Mouse (Mus musculus): ENCODE measurements around the gene Fras1. TPM values are rescaled to one million over a fixed set of nuclear protein-coding genes. Genes with fewer than 3 reads are reported as not detected.
A peak's percentile ranks its signal among the peaks of the same experiment; 100 is the strongest.

Gene Fras1
- polyA plus RNA-seq, 1 experiment from 2014 or later = 3.2 TPM

DNA sequence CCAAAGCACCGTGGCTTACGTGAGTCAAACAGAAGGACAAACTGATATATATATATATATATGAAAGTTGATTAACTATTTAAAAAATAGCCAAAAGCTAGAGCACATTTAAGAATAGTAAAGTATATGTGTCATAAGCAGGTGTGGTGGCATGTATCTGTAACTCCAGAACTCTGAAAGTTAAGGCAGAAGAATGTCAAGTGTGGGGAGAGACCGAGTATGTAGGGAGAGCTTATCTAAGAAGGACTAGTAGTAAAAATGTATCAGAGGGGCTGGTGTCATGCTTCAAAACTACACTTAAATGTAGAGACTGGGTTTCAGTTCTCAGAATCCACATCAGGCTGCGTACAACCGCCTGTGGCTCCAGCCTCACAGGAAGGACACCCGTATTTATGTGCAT is 423.7 kb downstream of the Fras1 start:
- no peaks in the 10 kb centered on the region for H3K4me1 ChIP-seq (replicated peaks; ENCODE audit: control insufficient read depth, insufficient read depth, low read length)
- ATAC-seq = no peak
- no peak overlapping the region for H3K4me2 ChIP-seq (replicated peaks; ENCODE audit: low read depth)
- no peaks in the 10 kb centered on the region for H3K36me3 ChIP-seq (ENCODE audit: control insufficient read depth, insufficient read depth)
- H3K9me3 ChIP-seq (ENCODE audit: control insufficient read depth) = no peaks in the 10 kb centered on the region
- H3K9ac ChIP-seq (ENCODE audit: low read depth, low read length) = no peak overlapping the region
- no peaks in the 10 kb centered on the region for H3K27me3 ChIP-seq (replicated peaks; ENCODE audit: control insufficient read depth, insufficient read depth, low read length)
- H3K27ac ChIP-seq (ENCODE audit: low read depth, low read length) = no peak overlapping the region
- WGBS = 90% methylated on average over 6 of the region's 6 CpGs
- no peak for TF ChIP-seq CTCF (IDR thresholded peaks at IDR 0.05; ENCODE audit: low read depth)
- H3K4me3 ChIP-seq (ENCODE audit: low read depth, low read length) = no peak overlapping the region

DNA sequence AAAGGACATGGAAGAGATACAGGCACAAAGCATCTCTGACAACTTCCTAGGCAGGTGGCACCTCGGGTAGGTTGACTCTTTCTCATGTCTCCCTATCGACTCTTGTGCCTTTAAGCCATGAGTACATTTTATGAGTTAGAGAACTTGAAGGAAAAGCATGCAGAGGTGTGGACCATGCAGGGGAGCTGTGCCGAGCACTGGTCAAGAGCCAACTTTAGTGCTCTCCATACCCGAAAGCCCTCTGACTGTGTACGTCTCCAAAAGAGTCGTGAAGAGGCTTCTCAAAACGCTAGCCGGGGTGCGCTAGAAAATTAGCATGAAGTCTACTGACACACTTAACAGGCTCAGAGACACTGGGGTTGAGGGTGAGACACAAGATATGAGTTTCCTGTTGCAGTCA is 425.4 kb downstream of the Fras1 start:
- H3K4me1 ChIP-seq (replicated peaks; ENCODE audit: control insufficient read depth, insufficient read depth, low read length) = no peaks in the 10 kb centered on the region
- WGBS = 93% methylated on average over 9 of the region's 9 CpGs
- H3K4me2 ChIP-seq (replicated peaks; ENCODE audit: low read depth) = no peak overlapping the region
- H3K4me3 ChIP-seq (ENCODE audit: low read depth, low read length) = no peak overlapping the region
- no peaks in the 10 kb centered on the region for H3K36me3 ChIP-seq (ENCODE audit: control insufficient read depth, insufficient read depth)
- ATAC-seq = no peak
- H3K27ac ChIP-seq (ENCODE audit: low read depth, low read length) = no peak overlapping the region
- no peaks in the 10 kb centered on the region for H3K27me3 ChIP-seq (replicated peaks; ENCODE audit: control insufficient read depth, insufficient read depth, low read length)
- H3K9ac ChIP-seq (ENCODE audit: low read depth, low read length) = no peak overlapping the region
- no peak for TF ChIP-seq CTCF (IDR thresholded peaks at IDR 0.05; ENCODE audit: low read depth)
- no peaks in the 10 kb centered on the region for H3K9me3 ChIP-seq (ENCODE audit: control insufficient read depth)

DNA sequence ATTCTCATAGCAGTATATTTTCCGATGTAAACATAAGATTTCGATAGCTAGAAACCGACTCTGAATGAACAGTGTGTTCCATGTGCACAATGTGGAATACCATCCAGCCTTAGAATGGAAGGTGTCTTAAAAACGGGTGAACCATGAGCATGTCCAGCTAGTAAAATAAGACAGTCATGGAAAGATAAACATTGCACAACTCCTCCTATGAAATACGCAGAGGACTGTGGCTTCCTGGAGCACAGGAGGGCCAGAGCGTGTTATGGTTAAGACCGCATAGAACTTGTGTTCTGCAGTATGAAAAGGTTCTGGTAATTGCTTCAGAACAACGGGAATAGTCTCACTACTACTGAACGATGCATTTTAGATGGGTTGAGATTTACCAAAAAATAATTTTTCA is 426.2 kb downstream of the Fras1 start:
- 69% methylated on average over 9 of the region's 9 CpGs for WGBS
- no peak overlapping the region for H3K4me3 ChIP-seq (ENCODE audit: low read depth, low read length)
- no peaks in the 10 kb centered on the region for H3K36me3 ChIP-seq (ENCODE audit: control insufficient read depth, insufficient read depth)
- no peak overlapping the region for H3K9ac ChIP-seq (ENCODE audit: low read depth, low read length)
- H3K4me2 ChIP-seq (replicated peaks; ENCODE audit: low read depth) = no peak overlapping the region
- no peaks in the 10 kb centered on the region for H3K4me1 ChIP-seq (replicated peaks; ENCODE audit: control insufficient read depth, insufficient read depth, low read length)
- no peaks in the 10 kb centered on the region for H3K27me3 ChIP-seq (replicated peaks; ENCODE audit: control insufficient read depth, insufficient read depth, low read length)
- no peaks in the 10 kb centered on the region for H3K9me3 ChIP-seq (ENCODE audit: control insufficient read depth)
- TF ChIP-seq CTCF (IDR thresholded peaks at IDR 0.05; ENCODE audit: low read depth) = no peak
- no peak overlapping the region for H3K27ac ChIP-seq (ENCODE audit: low read depth, low read length)
- no peak for ATAC-seq

DNA sequence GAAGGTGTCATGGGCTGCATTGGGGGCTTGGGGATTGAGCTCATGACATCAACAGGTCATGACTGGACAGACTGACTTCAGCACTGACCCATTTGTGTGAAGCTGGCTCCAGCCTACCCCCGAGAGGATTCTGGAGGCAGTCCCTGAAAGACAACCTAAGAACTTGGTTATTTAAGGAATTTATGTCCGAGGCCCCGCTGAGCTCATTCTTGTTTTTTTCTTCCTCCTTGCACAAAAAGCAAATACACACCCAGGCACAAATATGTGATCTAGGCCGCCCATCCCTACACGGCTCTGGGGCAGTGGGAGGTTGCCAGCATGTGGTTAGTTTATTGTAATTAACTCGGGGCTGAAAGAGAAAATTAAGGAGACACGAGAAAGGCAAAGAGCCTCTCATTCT is 428.4 kb downstream of the Fras1 start:
- no peaks in the 10 kb centered on the region for H3K4me1 ChIP-seq (replicated peaks; ENCODE audit: control insufficient read depth, insufficient read depth, low read length)

DNA sequence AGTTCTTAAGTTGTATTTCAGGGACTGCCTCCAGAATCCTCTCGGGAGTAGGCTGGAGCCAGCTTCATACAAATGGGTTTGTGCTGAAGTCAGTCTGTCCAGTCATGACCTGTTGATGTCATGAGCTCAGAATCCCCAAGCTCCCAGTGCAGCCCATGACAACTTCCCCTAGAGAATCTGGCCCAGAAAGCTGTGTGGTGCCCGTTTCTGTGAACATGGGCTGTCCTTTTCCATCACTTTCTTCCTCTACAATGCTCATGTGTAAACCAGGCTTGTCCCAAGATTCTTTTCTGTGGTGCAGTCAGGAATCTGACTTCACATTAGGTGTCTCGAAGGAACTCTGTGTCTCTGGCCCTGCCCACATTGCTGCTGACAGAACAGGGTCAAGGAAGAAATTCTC is 429.3 kb downstream of the Fras1 start:
- Histone ChIP-seq H3K9ac (ENCODE audit: low read depth, low read length) (no peak overlapping the region), H3K4me2 (replicated peaks; ENCODE audit: low read depth) (no peak overlapping the region), H3K27me3 (replicated peaks; ENCODE audit: control insufficient read depth, insufficient read depth, low read length) (no peaks in the 10 kb centered on the region), H3K4me3 (ENCODE audit: low read depth, low read length) (no peak overlapping the region), H3K27ac (ENCODE audit: low read depth, low read length) (no peak overlapping the region), H3K9me3 (ENCODE audit: control insufficient read depth) (no peaks in the 10 kb centered on the region), H3K36me3 (ENCODE audit: control insufficient read depth, insufficient read depth) (no peaks in the 10 kb centered on the region), H3K4me1 (replicated peaks; ENCODE audit: control insufficient read depth, insufficient read depth, low read length) (no peaks in the 10 kb centered on the region)
- 40% methylated on average over 3 of the region's 3 CpGs for WGBS
- no peak for TF ChIP-seq CTCF (IDR thresholded peaks at IDR 0.05; ENCODE audit: low read depth)
- ATAC-seq = no peak

More for the DNA sequence above, 428.4 kb downstream of the Fras1 start:
- Histone ChIP-seq H3K36me3 (ENCODE audit: control insufficient read depth, insufficient read depth) (no peaks in the 10 kb centered on the region), H3K9me3 (ENCODE audit: control insufficient read depth) (no peaks in the 10 kb centered on the region), H3K9ac (ENCODE audit: low read depth, low read length) (no peak overlapping the region), H3K27ac (ENCODE audit: low read depth, low read length) (no peak overlapping the region), H3K4me3 (ENCODE audit: low read depth, low read length) (no peak overlapping the region), H3K27me3 (replicated peaks; ENCODE audit: control insufficient read depth, insufficient read depth, low read length) (no peaks in the 10 kb centered on the region), H3K4me2 (replicated peaks; ENCODE audit: low read depth) (no peak overlapping the region)
- WGBS = 15% methylated on average over 7 of the region's 7 CpGs
- ATAC-seq = 0 out of 2 replicates have a peak, but pooled peaks have one; percentile 18
- TF ChIP-seq CTCF (IDR thresholded peaks at IDR 0.05; ENCODE audit: low read depth) = no peak

DNA sequence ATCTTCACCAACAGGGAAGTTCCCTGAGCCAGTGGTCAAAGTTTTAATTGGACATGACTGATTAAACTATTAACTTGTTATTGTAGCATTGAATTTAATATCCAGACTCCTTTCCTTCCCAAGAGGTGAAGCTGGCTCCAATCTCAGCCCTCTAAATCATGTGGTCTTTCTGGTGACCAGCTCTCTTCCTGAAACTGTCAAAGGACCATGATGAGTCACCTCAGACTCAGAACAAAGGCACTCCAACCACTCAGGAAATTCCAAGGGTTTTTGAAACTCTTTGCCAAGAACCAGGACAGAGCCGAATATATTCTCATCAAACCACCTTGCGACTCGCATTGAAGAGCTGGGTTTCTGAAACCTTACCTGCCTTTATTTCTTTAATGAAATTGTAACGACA is 430.5 kb downstream of the Fras1 start:
- no peaks in the 10 kb centered on the region for H3K27me3 ChIP-seq (replicated peaks; ENCODE audit: control insufficient read depth, insufficient read depth, low read length)
- TF ChIP-seq CTCF (IDR thresholded peaks at IDR 0.05; ENCODE audit: low read depth) = no peak
- no peaks in the 10 kb centered on the region for H3K9me3 ChIP-seq (ENCODE audit: control insufficient read depth)
- no peak overlapping the region for H3K4me2 ChIP-seq (replicated peaks; ENCODE audit: low read depth)
- no peaks in the 10 kb centered on the region for H3K36me3 ChIP-seq (ENCODE audit: control insufficient read depth, insufficient read depth)
- no peak overlapping the region for H3K27ac ChIP-seq (ENCODE audit: low read depth, low read length)
- WGBS = 76% methylated on average over 4 of the region's 4 CpGs
- H3K4me1 ChIP-seq (replicated peaks; ENCODE audit: control insufficient read depth, insufficient read depth, low read length) = no peaks in the 10 kb centered on the region
- H3K4me3 ChIP-seq (ENCODE audit: low read depth, low read length) = no peak overlapping the region
- no peak for ATAC-seq
- H3K9ac ChIP-seq (ENCODE audit: low read depth, low read length) = no peak overlapping the region

DNA sequence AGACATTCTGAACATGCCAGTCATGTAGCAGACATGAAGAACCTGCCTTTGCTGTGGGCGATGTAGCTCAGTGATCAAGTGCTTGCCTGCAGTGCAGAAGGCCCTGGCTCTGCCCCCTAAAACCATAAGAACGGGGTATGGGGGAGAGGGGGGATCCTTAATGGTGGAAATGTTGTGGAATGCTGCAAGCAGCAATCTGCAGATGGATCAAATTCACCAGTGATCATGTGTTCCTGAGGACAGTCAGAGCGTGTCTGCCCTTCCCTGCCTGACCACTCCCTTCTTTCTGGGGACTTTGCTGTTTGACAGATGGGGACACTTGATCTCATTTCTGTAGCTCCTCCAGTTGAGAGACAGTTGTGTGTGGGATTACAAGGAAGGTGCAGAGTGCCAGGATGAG is 431.1 kb downstream of the Fras1 start:
- Histone ChIP-seq H3K27ac (ENCODE audit: low read depth, low read length) (no peak overlapping the region), H3K9ac (ENCODE audit: low read depth, low read length) (no peak overlapping the region), H3K9me3 (ENCODE audit: control insufficient read depth) (no peaks in the 10 kb centered on the region), H3K4me3 (ENCODE audit: low read depth, low read length) (no peak overlapping the region), H3K36me3 (ENCODE audit: control insufficient read depth, insufficient read depth) (no peaks in the 10 kb centered on the region), H3K4me2 (replicated peaks; ENCODE audit: low read depth) (no peak overlapping the region), H3K4me1 (replicated peaks; ENCODE audit: control insufficient read depth, insufficient read depth, low read length) (no peaks in the 10 kb centered on the region), H3K27me3 (replicated peaks; ENCODE audit: control insufficient read depth, insufficient read depth, low read length) (no peaks in the 10 kb centered on the region)
- WGBS = 85% methylated on average over 3 of the region's 3 CpGs
- no peak for ATAC-seq
- no peak for TF ChIP-seq CTCF (IDR thresholded peaks at IDR 0.05; ENCODE audit: low read depth)

Data from intestine, postnatal 0 days (tissue).